ENCODE assay signal across 14 mouse cellular contexts in the genomic region with DNA sequence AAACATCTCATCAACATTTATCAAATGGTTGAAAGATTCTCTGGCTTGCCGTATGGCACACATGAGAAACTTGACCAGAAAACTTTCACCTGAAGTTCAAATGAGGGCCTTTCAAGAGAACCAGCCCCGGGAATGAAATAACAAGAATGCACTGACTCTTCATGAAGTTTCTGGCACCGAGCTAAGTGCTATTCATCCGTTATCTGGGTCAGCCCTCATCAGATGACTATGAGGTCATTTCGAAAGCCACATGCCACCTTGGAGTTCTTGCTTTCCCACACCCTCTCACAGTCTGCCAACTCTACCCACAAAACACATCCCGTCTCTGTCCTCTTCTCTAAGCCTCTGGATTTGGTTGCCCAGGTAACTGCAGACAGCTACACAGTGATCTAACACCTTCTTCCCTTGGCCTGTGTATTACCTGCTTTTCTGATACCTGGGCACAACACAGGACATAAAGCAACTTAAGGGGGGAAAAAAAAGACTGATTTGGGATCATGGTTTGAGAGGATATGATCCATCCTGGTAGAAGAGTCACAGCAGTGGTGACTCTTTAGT.
A peak's percentile ranks its signal among the peaks of the same experiment; 100 is the strongest.
DNase-seq lines count a peak whose midpoint lies in the region; ATAC-seq lines count a peak whose summit lies in the region.
"Had no signal": no experiment of that assay in that cellular context is flagged by ENCODE, and none has a peak within 500 bp of the region (broad histone marks: within the 10 kb centered on the region; RNA-seq: fewer than 3 reads in every experiment).

No protein-coding gene starts in this region.

- no peaks in the 10 kb centered on the region for H3K36me3 ChIP-seq in kidney, embryonic 16.5 days (ENCODE audit: insufficient read depth, low read length)
- H3K36me3 ChIP-seq: forebrain, embryonic 15.5 days; heart, embryonic 15.5 days had no signal

- H3K9ac ChIP-seq in kidney, embryonic 16.5 days (replicated peaks; ENCODE audit: low read length) = no peak overlapping the region
- H3K9ac ChIP-seq: forebrain, embryonic 15.5 days; heart, embryonic 15.5 days had no signal

- no peak overlapping the region for H3K4me2 ChIP-seq in kidney, embryonic 16.5 days (replicated peaks; ENCODE audit: low read depth, low read length)
- H3K4me2 ChIP-seq: forebrain, embryonic 15.5 days; heart, embryonic 15.5 days had no signal

- peak; percentile 73 for DNase-seq in gastrocnemius, adult 18-20 months (ENCODE audit: low spot score)
- DNase-seq in gastrocnemius, postnatal 10 days = no peak
- DNase-seq in ovary, adult 18-20 months (ENCODE audit: low spot score) = peak; percentile 18
- DNase-seq in ovary, postnatal 10 days (ENCODE audit: low spot score) = no peak
- peak; percentile 13 to 39 for DNase-seq in cerebellum, postnatal 25 days
- DNase-seq in skeletal muscle tissue, adult 2 months (ENCODE audit: low read depth, low spot score) = peak; percentile 80
- DNase-seq in left cerebral cortex, adult 8-10 months (ENCODE audit: low spot score in 2 of 2) = no peak
- DNase-seq: kidney, postnatal 14 days; liver had no signal

- ATAC-seq in kidney, embryonic 16.5 days (ENCODE audit: low FRiP score, low TSS enrichment) = no peak
- ATAC-seq: CD4-positive, CD25-positive, alpha-beta regulatory T cell, adult 4 months; forebrain, embryonic 15.5 days had no signal

- WGBS in kidney, embryonic 16.5 days = 93% methylated on average over 6 of the region's 6 CpGs

- H3K27me3 ChIP-seq in kidney, embryonic 16.5 days (ENCODE audit: insufficient read depth, low read length) = no peaks in the 10 kb centered on the region
- H3K27me3 ChIP-seq: forebrain, embryonic 15.5 days; heart, embryonic 15.5 days had no signal

- H3K4me3 ChIP-seq in kidney, embryonic 16.5 days (ENCODE audit: low read length) = no peak overlapping the region
- H3K4me3 ChIP-seq: forebrain, embryonic 15.5 days; heart, embryonic 15.5 days had no signal

- H3K4me1 ChIP-seq in kidney, embryonic 16.5 days (ENCODE audit: insufficient read depth, low read length) = no peaks in the 10 kb centered on the region
- H3K4me1 ChIP-seq: forebrain, embryonic 15.5 days had no signal

- H3K27ac ChIP-seq in kidney, embryonic 16.5 days (ENCODE audit: low read length) = no peak overlapping the region
- H3K27ac ChIP-seq: forebrain, embryonic 15.5 days; heart, embryonic 15.5 days; macrophage had no signal

- no peaks in the 10 kb centered on the region for H3K9me3 ChIP-seq in kidney, embryonic 16.5 days (ENCODE audit: low read length)
- H3K9me3 ChIP-seq: forebrain, embryonic 15.5 days; heart, embryonic 15.5 days had no signal

Comparison
In these comparisons a context has a peak if more than half of its experiments do, and no peak if none do; other contexts are left out.
1. DNase-seq: peak in gastrocnemius, adult 18-20 months (single experiment), ovary, adult 18-20 months (single experiment), cerebellum, postnatal 25 days (2 of 2) and skeletal muscle tissue, adult 2 months (single experiment); none in gastrocnemius, postnatal 10 days (single experiment), ovary, postnatal 10 days (single experiment) and left cerebral cortex, adult 8-10 months (0 of 2).